Mouse (Mus musculus) hindbrain, embryonic 10.5 days (tissue): Measurements from ENCODE around the gene Olfml1. TPM values are rescaled to one million over a fixed set of nuclear protein-coding genes. Genes with fewer than 3 reads are reported as not detected.

Experiments used
- DNase-seq: peaks from one replicate; pipeline ENCODE4 v3.0.0-alpha.2; 2017; ENCODE audit warnings: low spot score
- H3K27ac ChIP-seq: fragments of 300-500 bp; sonication (generic); 2 replicates; pipeline ENCODE4 v1.5.1; 2016; ENCODE audit warnings: mild to moderate bottlenecking, moderate library complexity
- H3K27me3 ChIP-seq: fragments of 300-500 bp; sonication (generic); 2 replicates; pipeline ENCODE4 v1.6.1; 2016; ENCODE audit warnings: mild to moderate bottlenecking; ENCODE audit not compliant: poor library complexity, insufficient read depth, severe bottlenecking
- H3K36me3 ChIP-seq: fragments of 300-500 bp; sonication (generic); 2 replicates; pipeline ENCODE4 v1.6.1; 2016; ENCODE audit warnings: mild to moderate bottlenecking, moderate library complexity
- H3K4me1 ChIP-seq: fragments of 300-500 bp; sonication (generic); replicated peaks from 2 replicates; pipeline ENCODE4 v1.6.1; 2016; ENCODE audit warnings: mild to moderate bottlenecking
- H3K4me3 ChIP-seq: fragments of 300-500 bp; sonication (generic); 2 replicates; pipeline ENCODE4 v1.5.1; 2016; ENCODE audit warnings: mild to moderate bottlenecking, moderate library complexity
- H3K9me3 ChIP-seq: fragments of 300-500 bp; sonication (generic); 2 replicates; pipeline ENCODE4 v1.6.1; 2016; ENCODE audit warnings: mild to moderate bottlenecking, moderate library complexity
- WGBS: fragments of 180-500 bp; shearing (Covaris S2); methylation state at CpG from one replicate; pipeline ENCODE4 v1.1.7; 2016; 5-methylcytosine and 5-hydroxymethylcytosine counted together
- polyA plus RNA-seq: library from polyadenylated mRNA; unstranded; fragments of >200 nt; fragmentation: Nextera tagmentation; extraction: Ambion mirVana; gene quantifications from 2 replicates; pipeline ENCODE4 v1.2.1, GENCODE M21; 2016

The Olfml1 gene
- 5.6 and 8.1 TPM in 2 replicates for polyA plus RNA-seq

- no peaks in the 10 kb centered on the region for H3K4me1 ChIP-seq
- no peaks in the 10 kb centered on the region for H3K27me3 ChIP-seq
- peak; percentile 60 for DNase-seq
- WGBS: 52% methylated on average over 7 of the region's 7 CpGs
- peak within 1 kb of the TSS; percentile 24 for H3K4me3 ChIP-seq
- H3K36me3 ChIP-seq: no peaks in the 10 kb centered on the region
- peak within 1 kb of the TSS; percentile 45 for H3K27ac ChIP-seq
- no peaks in the 10 kb centered on the region for H3K9me3 ChIP-seq
Measured at GRCm38 (mm10) chr7:107567261-107567671, at the start of gene Olfml1. Gene Olfml1, plus strand, starts transcription at chr7:107567446.

- no peaks in the 10 kb centered on the region for H3K4me1 ChIP-seq
- H3K27ac ChIP-seq: no peak overlapping the region
- H3K9me3 ChIP-seq: no peaks in the 10 kb centered on the region
- WGBS: 89% methylated on average over 12 of the region's 12 CpGs
- H3K36me3 ChIP-seq: no peaks in the 10 kb centered on the region
- DNase-seq: no peak
- no peaks in the 10 kb centered on the region for H3K27me3 ChIP-seq
- no peak overlapping the region for H3K4me3 ChIP-seq
Measured at GRCm38 (mm10) chr7:107519256-107520025, 47.8 kb upstream of the Olfml1 start.

GRCm38 (mm10) chr7:107521411-107521810 is 45.8 kb upstream of the Olfml1 start:
- H3K4me3 ChIP-seq: no peak overlapping the region
- H3K27ac ChIP-seq: no peak overlapping the region
- H3K4me1 ChIP-seq: no peaks in the 10 kb centered on the region
- H3K27me3 ChIP-seq: no peaks in the 10 kb centered on the region
- no peaks in the 10 kb centered on the region for H3K9me3 ChIP-seq
- 81% methylated on average over 6 of the region's 6 CpGs for WGBS
- H3K36me3 ChIP-seq: no peaks in the 10 kb centered on the region
- DNase-seq: no peak

GRCm38 (mm10) chr7:107526299-107526698 is 40.9 kb upstream of the Olfml1 start:
- H3K4me3 ChIP-seq: no peak overlapping the region
- no peaks in the 10 kb centered on the region for H3K27me3 ChIP-seq
- 29% methylated on average over 1 of the region's 1 CpGs for WGBS
- DNase-seq: peak; percentile 42
- no peak overlapping the region for H3K27ac ChIP-seq
- H3K36me3 ChIP-seq: no peaks in the 10 kb centered on the region
- no peaks in the 10 kb centered on the region for H3K4me1 ChIP-seq
- H3K9me3 ChIP-seq: no peaks in the 10 kb centered on the region

- WGBS: 87% methylated on average over 3 of the region's 3 CpGs
- Histone ChIP-seq H3K27ac (no peak overlapping the region), H3K36me3 (no peaks in the 10 kb centered on the region), H3K27me3 (no peaks in the 10 kb centered on the region), H3K9me3 (no peaks in the 10 kb centered on the region), H3K4me1 (no peaks in the 10 kb centered on the region), H3K4me3 (no peak overlapping the region)
- no peak for DNase-seq
Measured at GRCm38 (mm10) chr7:107528169-107528772, 39.0 kb upstream of the Olfml1 start.

- no peaks in the 10 kb centered on the region for H3K27me3 ChIP-seq
- H3K27ac ChIP-seq: no peak overlapping the region
- H3K9me3 ChIP-seq: no peaks in the 10 kb centered on the region
- no peak overlapping the region for H3K4me3 ChIP-seq
- 82% methylated on average over 5 of the region's 5 CpGs for WGBS
- no peaks in the 10 kb centered on the region for H3K36me3 ChIP-seq
- no peaks in the 10 kb centered on the region for H3K4me1 ChIP-seq
- no peak for DNase-seq
Measured at GRCm38 (mm10) chr7:107529364-107529763, 37.9 kb upstream of the Olfml1 start.

GRCm38 (mm10) chr7:107535311-107535710 is 31.9 kb upstream of the Olfml1 start:
- Histone ChIP-seq H3K4me1 (no peaks in the 10 kb centered on the region), H3K9me3 (no peaks in the 10 kb centered on the region), H3K27me3 (no peaks in the 10 kb centered on the region), H3K27ac (no peak overlapping the region), H3K36me3 (no peaks in the 10 kb centered on the region), H3K4me3 (no peak overlapping the region)
- 89% methylated on average over 4 of the region's 4 CpGs for WGBS
- no peak for DNase-seq

DNA sequence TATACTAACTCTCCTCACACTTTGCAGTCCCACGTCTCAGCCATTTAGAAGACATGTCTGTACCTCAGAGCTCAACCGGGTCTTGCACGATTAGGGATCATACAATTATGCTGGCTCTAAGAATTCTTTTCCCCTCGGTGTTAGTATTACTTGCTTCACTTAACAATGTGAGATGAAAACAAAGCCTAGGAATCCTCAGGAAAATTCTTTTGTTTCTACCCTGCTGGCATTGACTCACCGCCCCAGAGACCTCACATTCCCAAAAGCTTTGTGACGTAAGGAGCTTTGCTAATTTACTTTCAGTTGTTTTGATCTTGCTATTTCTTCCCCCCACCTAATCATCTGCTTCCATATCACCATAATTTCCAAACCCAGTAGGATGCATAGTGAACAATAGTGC is 30.7 kb upstream of the Olfml1 start:
- H3K36me3 ChIP-seq: no peaks in the 10 kb centered on the region
- DNase-seq: no peak
- H3K9me3 ChIP-seq: no peaks in the 10 kb centered on the region
- no peaks in the 10 kb centered on the region for H3K27me3 ChIP-seq
- H3K4me1 ChIP-seq: no peaks in the 10 kb centered on the region
- H3K4me3 ChIP-seq: no peak overlapping the region
- 66% methylated on average over 6 of the region's 6 CpGs for WGBS
- no peak overlapping the region for H3K27ac ChIP-seq

GRCm38 (mm10) chr7:107540034-107540433 is 27.2 kb upstream of the Olfml1 start:
- Histone ChIP-seq H3K36me3 (no peaks in the 10 kb centered on the region), H3K4me1 (no peaks in the 10 kb centered on the region), H3K27ac (no peak overlapping the region), H3K4me3 (no peak overlapping the region), H3K9me3 (no peaks in the 10 kb centered on the region), H3K27me3 (no peaks in the 10 kb centered on the region)
- WGBS: 85% methylated on average over 4 of the region's 4 CpGs
- no peak for DNase-seq

DNA sequence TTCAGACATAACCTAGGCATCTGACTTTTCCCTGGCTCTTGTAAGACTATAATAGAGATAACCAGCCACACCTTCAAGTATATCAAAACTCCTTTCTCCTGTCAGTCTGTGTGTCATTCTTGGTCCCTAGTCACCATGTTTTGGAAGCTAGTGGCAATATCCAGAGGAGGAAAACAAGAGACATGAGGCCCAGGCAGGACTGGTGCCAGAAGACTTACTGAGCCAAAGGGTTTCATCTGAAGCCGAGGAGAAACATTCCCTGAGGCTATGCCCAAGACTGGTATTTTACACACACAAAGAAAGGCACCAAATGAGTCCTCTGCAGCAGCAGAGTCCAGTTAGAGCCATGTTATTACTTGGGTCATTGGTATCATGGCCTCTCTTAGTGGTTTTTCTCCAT is 22.2 kb upstream of the Olfml1 start:
- Histone ChIP-seq H3K4me3 (no peak overlapping the region), H3K9me3 (no peaks in the 10 kb centered on the region), H3K27ac (no peak overlapping the region), H3K27me3 (no peaks in the 10 kb centered on the region), H3K4me1 (no peaks in the 10 kb centered on the region), H3K36me3 (no peaks in the 10 kb centered on the region)
- 86% methylated on average over 1 of the region's 1 CpGs for WGBS
- DNase-seq: no peak

- no peaks in the 10 kb centered on the region for H3K4me1 ChIP-seq
- H3K9me3 ChIP-seq: no peaks in the 10 kb centered on the region
- no peak for DNase-seq
- H3K27me3 ChIP-seq: no peaks in the 10 kb centered on the region
- no peaks in the 10 kb centered on the region for H3K36me3 ChIP-seq
- no peak overlapping the region for H3K27ac ChIP-seq
- WGBS: 91% methylated on average over 3 of the region's 3 CpGs
- H3K4me3 ChIP-seq: no peak overlapping the region
Measured at GRCm38 (mm10) chr7:107547872-107548271, 19.4 kb upstream of the Olfml1 start.

GRCm38 (mm10) chr7:107553461-107553860 is 13.8 kb upstream of the Olfml1 start:
- WGBS: 72% methylated on average over 1 of the region's 1 CpGs
- no peak for DNase-seq
- H3K9me3 ChIP-seq: no peaks in the 10 kb centered on the region

DNA sequence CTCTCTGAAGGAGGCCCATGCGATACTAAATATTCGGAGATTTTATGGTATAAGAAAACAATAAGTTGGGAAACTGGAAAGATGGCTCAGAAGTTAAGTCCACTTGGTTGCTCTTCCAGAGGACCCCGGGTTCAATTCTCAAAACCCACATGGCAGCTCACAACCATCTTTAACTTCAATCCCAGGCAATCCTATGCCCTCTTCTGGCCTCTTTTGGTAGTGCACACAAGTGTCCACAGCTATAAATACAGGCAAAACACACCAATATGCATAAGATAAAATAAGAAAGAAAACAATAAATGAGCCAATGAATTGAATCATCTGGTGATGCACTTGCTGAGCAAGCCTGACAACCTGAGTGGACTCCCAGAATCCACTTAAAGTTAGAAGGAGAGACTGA is 11.3 kb upstream of the Olfml1 start:
- 84% methylated on average over 3 of the region's 3 CpGs for WGBS
- H3K36me3 ChIP-seq: no peaks in the 10 kb centered on the region
- H3K27me3 ChIP-seq: no peaks in the 10 kb centered on the region
- H3K9me3 ChIP-seq: no peaks in the 10 kb centered on the region
- H3K4me1 ChIP-seq: no peaks in the 10 kb centered on the region
- H3K27ac ChIP-seq: no peak overlapping the region
- H3K4me3 ChIP-seq: no peak overlapping the region
- DNase-seq: peak; percentile 9

More at GRCm38 (mm10) chr7:107553461-107553860, 13.8 kb upstream of the Olfml1 start:
- no peaks in the 10 kb centered on the region for H3K27me3 ChIP-seq
- H3K36me3 ChIP-seq: no peaks in the 10 kb centered on the region
- H3K4me3 ChIP-seq: no peak overlapping the region
- H3K27ac ChIP-seq: no peak overlapping the region
- no peaks in the 10 kb centered on the region for H3K4me1 ChIP-seq
